Mouse (Mus musculus): ENCODE data around the gene Prdm15.
A peak's percentile ranks its signal among the peaks of the same experiment; 100 is the strongest.

Prdm15 gene

GRCm38 (mm10) chr16:97851741-97852319 is at the start of gene Prdm15:
Gene Prdm15, minus strand, starts transcription at chr16:97851850.
- DNase-seq (ENCODE audit: low spot score in 2 of 2): peak in 1 of 2 experiments; percentile 89

DNA sequence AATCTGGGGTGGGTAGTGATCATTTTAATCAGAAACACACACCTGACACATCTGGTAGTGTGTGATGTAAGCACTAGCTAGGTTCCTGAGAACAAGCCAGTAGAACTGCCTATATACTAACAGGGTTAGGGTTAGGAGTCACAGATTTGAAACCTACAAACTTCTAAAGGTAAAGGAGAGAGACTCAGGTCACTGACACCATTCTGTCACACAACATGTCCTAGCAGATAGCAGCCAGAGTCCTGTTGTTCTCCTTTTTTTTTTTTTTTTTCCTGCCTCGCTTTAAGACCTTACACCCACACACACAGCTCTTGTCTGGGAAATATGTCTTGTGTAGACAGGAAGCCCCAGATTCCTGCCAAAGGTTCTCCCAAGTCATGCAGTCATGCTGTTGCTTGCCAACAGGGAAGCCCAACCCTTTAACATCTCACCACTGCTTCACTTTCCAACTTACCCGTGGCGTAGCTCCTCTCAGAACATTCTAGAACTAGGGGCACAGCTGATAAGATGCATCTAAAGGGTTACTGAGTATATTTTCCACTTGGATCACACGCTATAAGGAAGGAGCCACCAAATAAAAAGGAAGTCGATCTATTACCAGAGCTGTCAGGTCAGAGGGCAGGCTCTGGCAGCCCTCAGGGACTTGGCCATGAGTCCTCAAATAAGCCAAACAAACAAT is 45.8 kb upstream of the Prdm15 start:
- DNase-seq (ENCODE audit: low spot score in 2 of 2): no peak

DNA sequence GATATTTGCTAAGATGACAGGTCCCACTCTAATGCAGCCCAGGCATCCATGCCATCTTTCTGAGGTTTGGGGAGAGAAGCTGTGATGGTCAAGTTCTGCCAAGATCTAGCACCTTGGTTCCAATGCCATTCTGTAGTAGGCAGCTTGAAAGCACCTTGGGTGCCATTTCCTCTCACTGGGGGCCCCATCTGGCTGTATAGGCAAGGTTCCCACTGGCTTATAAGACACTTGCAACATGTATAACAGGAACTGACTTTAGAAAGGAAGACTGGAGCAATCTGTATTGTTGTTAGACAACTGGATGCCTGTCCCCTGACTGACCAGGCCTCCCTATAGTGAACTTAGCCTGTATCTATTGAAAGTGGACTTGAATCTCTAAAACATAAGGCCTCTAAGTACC is 36.1 kb upstream of the Prdm15 start:
- no peak for DNase-seq (ENCODE audit: low spot score in 2 of 2)

DNA sequence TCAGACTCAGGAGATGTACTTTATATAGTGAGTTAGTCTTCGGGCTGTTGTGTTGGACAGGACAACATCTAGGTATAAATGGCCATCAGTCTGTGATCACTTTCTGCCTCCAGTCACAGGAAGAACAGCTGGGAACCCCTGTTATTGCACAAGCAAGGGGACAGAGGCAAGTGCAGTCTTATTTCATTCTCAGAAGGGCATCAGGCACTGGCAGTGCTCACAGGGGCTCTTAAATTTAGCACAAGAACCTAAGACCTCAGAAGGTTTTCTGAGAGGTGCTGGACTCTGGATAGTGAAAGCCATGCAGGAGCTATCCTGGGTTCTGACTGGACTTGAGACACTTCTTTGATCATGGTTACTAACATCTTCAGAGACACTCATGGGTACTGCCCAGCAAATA is 32.0 kb upstream of the Prdm15 start:
- no peak for DNase-seq (ENCODE audit: low spot score in 2 of 2)

GRCm38 (mm10) chr16:97882891-97883290 is 31.2 kb upstream of the Prdm15 start:
- no peak for DNase-seq (ENCODE audit: low spot score in 2 of 2)

- peak; percentile 62 to 80 for DNase-seq (ENCODE audit: low spot score in 2 of 2)
These were observed 27.5 kb upstream of the Prdm15 start for GRCm38 (mm10) chr16:97879134-97879533.

DNA sequence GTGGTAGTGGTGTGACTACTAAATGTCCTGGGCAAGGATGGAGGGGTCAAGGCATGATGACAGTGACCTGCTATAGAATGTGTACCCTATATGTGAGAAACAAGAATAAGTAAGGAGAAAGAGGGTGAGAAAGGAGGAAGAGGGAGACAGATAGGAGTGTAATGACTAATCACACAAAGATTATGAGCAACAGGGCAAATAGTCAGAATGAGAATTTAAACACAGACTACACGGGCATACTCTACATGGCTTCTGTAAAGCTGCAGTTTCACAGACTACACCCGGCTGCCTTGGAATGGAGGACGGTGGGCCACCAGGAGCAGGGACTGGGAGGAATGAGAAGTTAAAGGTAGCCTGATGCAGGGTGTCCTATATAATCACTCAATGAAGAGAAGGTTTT is 25.9 kb upstream of the Prdm15 start:
- no peak for DNase-seq (ENCODE audit: low spot score in 2 of 2)

GRCm38 (mm10) chr16:97875101-97875500 is 23.5 kb upstream of the Prdm15 start:
- DNase-seq (ENCODE audit: low spot score in 2 of 2): no peak

DNA sequence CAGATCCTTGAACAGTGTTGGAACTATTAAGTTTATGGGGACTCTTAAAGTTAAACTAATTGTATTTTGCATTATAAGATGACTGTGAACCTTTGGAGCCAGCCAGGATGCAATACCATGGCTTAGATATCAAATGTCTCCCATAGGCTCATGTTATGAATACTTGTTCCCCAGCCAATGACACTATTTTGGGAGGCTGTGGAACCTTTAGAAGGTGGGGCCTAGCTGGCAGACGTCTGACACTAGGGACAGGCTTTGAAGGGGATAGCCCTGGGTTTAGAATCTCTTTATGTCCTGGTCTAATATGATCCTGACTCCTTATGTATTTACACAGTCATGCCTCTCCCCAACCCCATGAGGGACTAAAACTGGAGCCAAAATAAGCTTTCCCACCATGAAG is 22.7 kb upstream of the Prdm15 start:
- DNase-seq (ENCODE audit: low spot score in 2 of 2): no peak

- no peak for DNase-seq (ENCODE audit: low spot score in 2 of 2)
These were observed 21.0 kb upstream of the Prdm15 start for GRCm38 (mm10) chr16:97872657-97873056.

DNA sequence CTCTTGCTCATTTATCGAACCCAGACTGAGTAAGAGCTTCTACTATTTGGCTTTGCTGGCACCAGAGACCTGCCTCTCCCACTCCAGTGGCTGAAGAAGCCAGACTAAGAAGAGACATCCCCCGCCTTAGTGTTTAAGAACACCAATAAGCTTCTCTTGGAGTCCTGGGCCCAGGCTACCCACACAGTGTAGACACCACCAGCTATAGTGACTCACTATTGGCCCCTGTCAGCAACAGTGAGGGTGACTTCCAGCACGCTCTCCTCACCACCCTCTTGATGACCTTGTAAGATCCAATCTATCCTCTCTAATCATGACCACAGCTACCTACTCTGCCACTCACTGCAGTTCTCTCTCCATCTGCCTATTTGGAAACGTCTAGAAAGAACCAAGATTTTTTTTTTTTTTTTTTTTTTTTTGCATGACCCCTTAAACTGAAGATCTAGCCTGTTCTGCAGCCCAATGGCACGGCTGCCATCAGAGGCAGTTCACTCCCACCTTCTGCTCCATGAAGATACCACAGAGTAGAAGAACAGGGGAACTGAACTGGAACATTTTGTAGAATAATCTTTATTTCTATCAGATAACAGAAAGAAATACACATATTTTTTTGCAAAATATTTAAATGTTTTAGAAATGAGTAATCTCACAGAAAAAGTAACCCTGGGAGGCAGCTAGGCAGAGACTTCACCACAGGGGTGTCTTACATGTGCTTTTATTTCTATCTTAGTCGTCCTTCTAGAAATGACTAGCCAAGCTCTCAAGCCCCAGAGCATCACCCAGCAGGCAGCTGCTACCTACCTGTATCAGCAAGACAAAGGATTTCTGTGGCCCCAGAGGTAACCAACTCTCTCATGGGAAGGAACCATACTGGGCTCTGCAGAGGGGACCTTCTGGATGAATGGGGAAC is 17.8 kb upstream of the Prdm15 start:
- no peak for DNase-seq (ENCODE audit: low spot score in 2 of 2)

DNA sequence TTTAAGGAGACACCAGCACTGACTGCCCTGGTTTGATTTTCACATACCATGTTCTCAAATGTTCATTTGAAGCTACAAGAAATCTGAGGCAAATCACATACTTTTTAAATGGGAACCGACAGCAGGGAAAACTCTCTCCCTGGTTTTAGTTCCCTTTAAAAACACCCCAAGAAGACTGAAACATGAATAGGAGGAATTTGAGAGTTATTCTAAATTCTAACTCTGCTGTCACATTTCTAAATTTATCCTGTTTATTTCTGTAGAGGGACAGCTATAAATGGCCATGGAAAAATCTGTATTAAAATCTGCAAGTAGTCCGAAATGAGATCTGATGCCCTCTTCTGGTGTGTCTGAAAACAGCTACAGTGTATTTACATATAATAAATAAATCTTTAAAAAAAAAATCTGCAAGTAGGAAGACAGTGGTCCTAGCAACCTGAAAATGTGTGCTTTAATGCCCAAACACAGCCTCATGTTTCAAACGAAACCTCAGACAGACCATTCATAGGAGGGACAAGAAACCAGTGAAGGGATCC is 12.3 kb upstream of the Prdm15 start:
- DNase-seq (ENCODE audit: low spot score in 2 of 2): no peak

GRCm38 (mm10) chr16:97856050-97856449 is 4.4 kb upstream of the Prdm15 start:
- DNase-seq (ENCODE audit: low spot score in 2 of 2): no peak

- peak; percentile 85 to 91 for DNase-seq (ENCODE audit: low spot score in 2 of 2)
These were observed 449 bp downstream of the Prdm15 start for GRCm38 (mm10) chr16:97851061-97851740.

- peak in 1 of 2 experiments; percentile 26 for DNase-seq (ENCODE audit: low spot score in 2 of 2)
These were observed 986 bp downstream of the Prdm15 start for GRCm38 (mm10) chr16:97850667-97851060.

DNA sequence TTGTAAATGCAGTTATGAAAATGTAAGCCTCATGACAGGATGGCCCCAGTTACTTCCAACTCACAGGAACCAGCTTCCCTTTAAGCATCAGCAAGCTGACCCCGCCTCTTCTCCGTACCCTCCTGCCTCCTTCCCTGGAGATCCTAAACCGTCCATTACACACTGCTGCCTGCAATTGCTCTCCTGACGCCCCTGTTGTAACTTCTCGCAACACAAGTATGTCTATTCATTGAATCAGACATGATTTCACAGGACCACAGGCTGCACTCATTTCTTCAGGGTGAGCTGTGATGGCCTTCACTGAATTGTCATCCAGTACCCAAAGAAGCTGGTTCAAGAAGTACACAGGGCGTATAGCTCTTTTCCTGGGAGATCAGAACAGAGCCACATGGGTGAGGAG is 2.8 kb downstream of the Prdm15 start:
- no peak for DNase-seq (ENCODE audit: low spot score in 2 of 2)

- DNase-seq (ENCODE audit: low spot score in 2 of 2): no peak
These were observed 6.4 kb downstream of the Prdm15 start for GRCm38 (mm10) chr16:97844967-97845937.

GRCm38 (mm10) chr16:97832154-97832553 is 19.5 kb downstream of the Prdm15 start:
- no peak for DNase-seq (ENCODE audit: low spot score in 2 of 2)

- no peak for DNase-seq (ENCODE audit: low spot score in 2 of 2)
These were observed 23.4 kb downstream of the Prdm15 start for GRCm38 (mm10) chr16:97828207-97828606.

- no peak for DNase-seq (ENCODE audit: low spot score in 2 of 2)
These were observed 28.2 kb downstream of the Prdm15 start for GRCm38 (mm10) chr16:97823311-97824007.
